Mouse (Mus musculus) forebrain, postnatal 0 days (tissue): Measurements from ENCODE around the gene Foxp3. TPM values are rescaled to one million over a fixed set of nuclear protein-coding genes. Genes with fewer than 3 reads are reported as not detected.

Experiments used
- ATAC-seq: fragments of 200-750 bp; cut with Nextera tagmentation; 2 replicates; pipeline ENCODE4 v1.8.0; 2017; ENCODE audit warnings: mild to moderate bottlenecking, moderate library complexity
- DNase-seq: peaks from one replicate; pipeline ENCODE4 v3.0.0-alpha.2; 2015
- H3K27ac ChIP-seq: fragments of 300-500 bp; sonication (generic); 2 replicates; pipeline ENCODE4 v1.5.1; 2014; ENCODE audit warnings: low read depth, mild to moderate bottlenecking, antibody characterized with exemption, low read length, moderate library complexity, mixed read lengths
- H3K27me3 ChIP-seq: fragments of 300-500 bp; sonication (generic); 2 replicates; pipeline ENCODE4 v1.6.1; 2014; ENCODE audit warnings: mild to moderate bottlenecking, low read length, mixed read lengths; ENCODE audit not compliant: insufficient read depth
- H3K36me3 ChIP-seq: fragments of 300-500 bp; sonication (generic); 2 replicates; pipeline ENCODE4 v1.6.1; 2014; ENCODE audit warnings: mild to moderate bottlenecking, moderate library complexity; ENCODE audit not compliant: insufficient read depth
- H3K4me1 ChIP-seq: fragments of 300-500 bp; sonication (generic); 2 replicates; pipeline ENCODE4 v1.6.1; 2014; ENCODE audit warnings: antibody characterized with exemption; ENCODE audit not compliant: insufficient read depth
- H3K4me2 ChIP-seq: fragments of 300-500 bp; sonication (generic); 2 replicates; pipeline ENCODE4 v1.6.1; 2014; ENCODE audit warnings: low read depth, mild to moderate bottlenecking, moderate library complexity
- H3K4me3 ChIP-seq: fragments of 300-500 bp; sonication (generic); 2 replicates; pipeline ENCODE4 v1.5.1; 2014; ENCODE audit warnings: low read depth, low read length, mixed read lengths
- H3K9ac ChIP-seq: fragments of 300-500 bp; sonication (generic); 2 replicates; pipeline ENCODE4 v1.6.1; 2014; ENCODE audit warnings: mild to moderate bottlenecking
- H3K9me3 ChIP-seq: fragments of 300-500 bp; sonication (generic); 2 replicates; pipeline ENCODE4 v1.6.1; 2016; ENCODE audit warnings: low read length
- CTCF ChIP-seq: sonication (generic); IDR thresholded peaks from 2 replicates; pipeline ENCODE4 v1.5.1; 2016; ENCODE audit warnings: antibody characterized with exemption, control low read depth, low read depth
- WGBS: fragments of 180-500 bp; shearing (Covaris S2); extraction: QIAGEN DNeasy Blood & Tissue Kit; methylation state at CpG from one replicate; pipeline ENCODE4 v1.1.7; 2014; 5-methylcytosine and 5-hydroxymethylcytosine counted together
- polyA plus RNA-seq: library from polyadenylated mRNA; unstranded; fragments of >200 nt; fragmentation: Nextera tagmentation; extraction: Ambion mirVana; gene quantifications from 2 replicates; pipeline ENCODE4 v1.2.1, GENCODE M21; 2015
- total RNA-seq: library from RNA; depleted of rRNA; stranded (reverse); fragments of >200 nt; gene quantifications from 2 replicates; pipeline ENCODE4 v1.2.3, GENCODE M21; 2014; rRNA removed

Foxp3 gene
- total RNA-seq (0.23 TPM in 1 of 2 replicates, not detected in the other), polyA plus RNA-seq (0.11 and 0.23 TPM in 2 replicates)

GRCm38 (mm10) chrX:7573176-7574086 lies at the start of gene Foxp3:
TSS of gene Foxp3 (plus strand) at chrX:7573644.
- peak within 1 kb of the TSS; percentile 91 for H3K27ac ChIP-seq
- H3K4me1 ChIP-seq, result no peaks in the 10 kb centered on the region; the same call in 1 of the 2 replicates
- peak within 1 kb of the TSS; percentile 54 for H3K4me3 ChIP-seq
- DNase-seq (peak; percentile 31), ATAC-seq (peak; percentile 61; the same call in 1 of the 2 replicates)
- H3K36me3 ChIP-seq, result no peaks in the 10 kb centered on the region
- H3K9ac ChIP-seq, result peak within 1 kb of the TSS; percentile 73
- no peak for TF ChIP-seq CTCF
- WGBS, result 44% methylated on average over 72 of the region's 72 CpGs
- no peaks in the 10 kb centered on the region for H3K9me3 ChIP-seq
- H3K27me3 ChIP-seq, result no peaks in the 10 kb centered on the region
- H3K4me2 ChIP-seq, result peak within 1 kb of the TSS; percentile 58

GRCm38 (mm10) chrX:7524961-7525360 lies 48.5 kb upstream of the Foxp3 start:
- ATAC-seq (no peak), DNase-seq (peak; percentile 0)
- no peaks in the 10 kb centered on the region for H3K36me3 ChIP-seq
- no peak for TF ChIP-seq CTCF
- no peaks in the 10 kb centered on the region for H3K27me3 ChIP-seq
- no peak overlapping the region for H3K27ac ChIP-seq
- H3K4me3 ChIP-seq, result no peak overlapping the region
- H3K4me2 ChIP-seq, result no peak overlapping the region
- no peak overlapping the region for H3K9ac ChIP-seq
- WGBS, result 21% methylated on average over 3 of the region's 3 CpGs
- no peaks in the 10 kb centered on the region for H3K9me3 ChIP-seq
- H3K4me1 ChIP-seq, result no peaks in the 10 kb centered on the region

GRCm38 (mm10) chrX:7553474-7553873 lies 20.0 kb upstream of the Foxp3 start:
- Histone ChIP-seq H3K4me3 (no peak overlapping the region), H3K27me3 (no peaks in the 10 kb centered on the region), H3K36me3 (no peaks in the 10 kb centered on the region), H3K4me2 (no peak overlapping the region), H3K4me1 (no peaks in the 10 kb centered on the region), H3K27ac (no peak overlapping the region), H3K9me3 (no peaks in the 10 kb centered on the region), H3K9ac (no peak overlapping the region)
- TF ChIP-seq CTCF, result no peak
- no peak for DNase-seq
- 91% methylated on average over 4 of the region's 4 CpGs for WGBS
- ATAC-seq, result no peak

GRCm38 (mm10) chrX:7563076-7563475 lies 10.4 kb upstream of the Foxp3 start:
- H3K9ac ChIP-seq, result no peak overlapping the region
- H3K9me3 ChIP-seq, result no peaks in the 10 kb centered on the region
- H3K4me3 ChIP-seq, result no peak overlapping the region
- H3K27me3 ChIP-seq, result no peaks in the 10 kb centered on the region
- H3K27ac ChIP-seq, result no peak overlapping the region
- H3K4me2 ChIP-seq, result no peak overlapping the region
- no peaks in the 10 kb centered on the region for H3K4me1 ChIP-seq
- WGBS, result 32% methylated on average over 2 of the region's 2 CpGs
- TF ChIP-seq CTCF, result no peak
- ATAC-seq, result no peak
- DNase-seq, result no peak
- H3K36me3 ChIP-seq, result no peaks in the 10 kb centered on the region

- Histone ChIP-seq H3K4me1 (no peaks in the 10 kb centered on the region), H3K36me3 (no peaks in the 10 kb centered on the region), H3K9me3 (no peaks in the 10 kb centered on the region), H3K4me2 (no peak overlapping the region), H3K4me3 (no peak overlapping the region), H3K27ac (no peak overlapping the region), H3K9ac (no peak overlapping the region), H3K27me3 (no peaks in the 10 kb centered on the region)
- 92% methylated on average over 6 of the region's 6 CpGs for WGBS
- TF ChIP-seq CTCF, result no peak
- DNase-seq (no peak), ATAC-seq (no peak)
Observed at GRCm38 (mm10) chrX:7566352-7566751, 7.1 kb upstream of the Foxp3 start.

GRCm38 (mm10) chrX:7567491-7567890 lies 6.0 kb upstream of the Foxp3 start:
- no peak for TF ChIP-seq CTCF
- Histone ChIP-seq H3K27ac (no peak overlapping the region), H3K36me3 (no peaks in the 10 kb centered on the region), H3K27me3 (no peaks in the 10 kb centered on the region), H3K4me1 (no peaks in the 10 kb centered on the region), H3K9me3 (no peaks in the 10 kb centered on the region), H3K4me2 (no peak overlapping the region), H3K4me3 (no peak overlapping the region), H3K9ac (no peak overlapping the region)
- DNase-seq (no peak), ATAC-seq (no peak)
- WGBS, result 74% methylated on average over 9 of the region's 9 CpGs

GRCm38 (mm10) chrX:7570481-7571175 lies 2.8 kb upstream of the Foxp3 start:
- DNase-seq, result no peak
- WGBS, result 63% methylated on average over 7 of the region's 7 CpGs
- Histone ChIP-seq H3K4me2 (no peak overlapping the region), H3K27ac (no peak overlapping the region), H3K4me1 (no peaks in the 10 kb centered on the region; the same call in 1 of the 2 replicates), H3K9me3 (no peaks in the 10 kb centered on the region), H3K9ac (no peak overlapping the region), H3K36me3 (no peaks in the 10 kb centered on the region), H3K4me3 (no peak overlapping the region), H3K27me3 (no peaks in the 10 kb centered on the region)
- no peak for TF ChIP-seq CTCF
- ATAC-seq, result no peak
